Mouse (Mus musculus): ENCODE data around the gene Ppfia3. TPM values are rescaled to one million over a fixed set of nuclear protein-coding genes. Genes with fewer than 3 reads are reported as not detected.

Ppfia3 gene
- polyA plus RNA-seq, 1 experiment, result 7.2 TPM

GRCm38 (mm10) chr7:45336319-45336718 lies 30.5 kb downstream of the Ppfia3 start:
- Histone ChIP-seq H3K9me3 (replicated peaks; ENCODE audit: control insufficient read depth, insufficient read depth, low read length, poor library complexity, severe bottlenecking) (no peaks in the 10 kb centered on the region), H3K27ac (ENCODE audit: insufficient read depth, low read length) (no peak overlapping the region), H3K9ac (ENCODE audit: low read depth, poor library complexity, severe bottlenecking) (no peak overlapping the region), H3K36me3 (ENCODE audit: control insufficient read depth, insufficient read depth, low read length, poor library complexity, severe bottlenecking) (no peaks in the 10 kb centered on the region), H3K27me3 (ENCODE audit: control insufficient read depth, insufficient read depth, low read length, poor library complexity, severe bottlenecking) (no peaks in the 10 kb centered on the region), H3K4me3 (ENCODE audit: low read depth, low read length) (no peak overlapping the region), H3K4me1 (ENCODE audit: control insufficient read depth, insufficient read depth, low read length) (peaks cover 9% of the 10 kb centered on the region)
- no peak for TF ChIP-seq POLR2A (IDR thresholded peaks at IDR 0.05; ENCODE audit: insufficient read depth, low read length)
- no peak for TF ChIP-seq CTCF (IDR thresholded peaks at IDR 0.05; ENCODE audit: low read depth, low read length)
- TF ChIP-seq EP300 (IDR thresholded peaks at IDR 0.05; ENCODE audit: insufficient read depth, low read depth, low read length), result no peak

GRCm38 (mm10) chr7:45335056-45335455 lies 31.8 kb downstream of the Ppfia3 start, which contains the start of gene Hrc:
TSS of gene Hrc (plus strand) at chr7:45335290.
- no peak within 1 kb of the TSS for H3K9ac ChIP-seq (ENCODE audit: low read depth, poor library complexity, severe bottlenecking)
- no peak within 1 kb of the TSS for H3K4me3 ChIP-seq (ENCODE audit: low read depth, low read length)
- peaks cover 9% of the 10 kb centered on the region for H3K4me1 ChIP-seq (ENCODE audit: control insufficient read depth, insufficient read depth, low read length)
- H3K27ac ChIP-seq (ENCODE audit: insufficient read depth, low read length), result no peak within 1 kb of the TSS
- H3K36me3 ChIP-seq (ENCODE audit: control insufficient read depth, insufficient read depth, low read length, poor library complexity, severe bottlenecking), result no peaks in the 10 kb centered on the region
- no peaks in the 10 kb centered on the region for H3K27me3 ChIP-seq (ENCODE audit: control insufficient read depth, insufficient read depth, low read length, poor library complexity, severe bottlenecking)
- H3K9me3 ChIP-seq (replicated peaks; ENCODE audit: control insufficient read depth, insufficient read depth, low read length, poor library complexity, severe bottlenecking), result no peaks in the 10 kb centered on the region
- TF ChIP-seq EP300 (IDR thresholded peaks at IDR 0.05; ENCODE audit: insufficient read depth, low read depth, low read length) (0 out of 2 replicates have a peak, but pooled peaks have one; percentile 5), CTCF (IDR thresholded peaks at IDR 0.05; ENCODE audit: low read depth, low read length) (no peak), POLR2A (IDR thresholded peaks at IDR 0.05; ENCODE audit: insufficient read depth, low read length) (no peak)

- no peaks in the 10 kb centered on the region for H3K27me3 ChIP-seq (ENCODE audit: control insufficient read depth, insufficient read depth, low read length, poor library complexity, severe bottlenecking)
- H3K4me3 ChIP-seq (ENCODE audit: low read depth, low read length), result no peak overlapping the region
- H3K9ac ChIP-seq (ENCODE audit: low read depth, poor library complexity, severe bottlenecking), result no peak overlapping the region
- no peak overlapping the region for H3K27ac ChIP-seq (ENCODE audit: insufficient read depth, low read length)
- no peaks in the 10 kb centered on the region for H3K36me3 ChIP-seq (ENCODE audit: control insufficient read depth, insufficient read depth, low read length, poor library complexity, severe bottlenecking)
- no peak for TF ChIP-seq POLR2A (IDR thresholded peaks at IDR 0.05; ENCODE audit: insufficient read depth, low read length)
- TF ChIP-seq CTCF (IDR thresholded peaks at IDR 0.05; ENCODE audit: low read depth, low read length), result no peak
- no peak for TF ChIP-seq EP300 (IDR thresholded peaks at IDR 0.05; ENCODE audit: insufficient read depth, low read depth, low read length)
- no peaks in the 10 kb centered on the region for H3K9me3 ChIP-seq (replicated peaks; ENCODE audit: control insufficient read depth, insufficient read depth, low read length, poor library complexity, severe bottlenecking)
- H3K4me1 ChIP-seq (ENCODE audit: control insufficient read depth, insufficient read depth, low read length), result peaks cover 9% of the 10 kb centered on the region
Observed at GRCm38 (mm10) chr7:45334605-45335004, 32.2 kb downstream of the Ppfia3 start.

- Histone ChIP-seq H3K27ac (ENCODE audit: insufficient read depth, low read length) (no peak within 1 kb of the TSS), H3K4me3 (ENCODE audit: low read depth, low read length) (peak within 1 kb of the TSS; percentile 85), H3K9me3 (replicated peaks; ENCODE audit: control insufficient read depth, insufficient read depth, low read length, poor library complexity, severe bottlenecking) (no peaks in the 10 kb centered on the region), H3K36me3 (ENCODE audit: control insufficient read depth, insufficient read depth, low read length, poor library complexity, severe bottlenecking) (no peaks in the 10 kb centered on the region), H3K27me3 (ENCODE audit: control insufficient read depth, insufficient read depth, low read length, poor library complexity, severe bottlenecking) (no peaks in the 10 kb centered on the region), H3K4me1 (ENCODE audit: control insufficient read depth, insufficient read depth, low read length) (peaks cover 9% of the 10 kb centered on the region), H3K9ac (ENCODE audit: low read depth, poor library complexity, severe bottlenecking) (peak within 1 kb of the TSS; percentile 58)
- peak; percentile 47; the same call in 1 of the 2 replicates for TF ChIP-seq EP300 (IDR thresholded peaks at IDR 0.05; ENCODE audit: insufficient read depth, low read depth, low read length)
- no peak for TF ChIP-seq POLR2A (IDR thresholded peaks at IDR 0.05; ENCODE audit: insufficient read depth, low read length)
- TF ChIP-seq CTCF (IDR thresholded peaks at IDR 0.05; ENCODE audit: low read depth, low read length), result no peak
Observed at GRCm38 (mm10) chr7:45333431-45333982, 33.3 kb downstream of the Ppfia3 start, which contains the start of gene Trpm4. TSS of gene Trpm4 (minus strand) at chr7:45333780.

- Histone ChIP-seq H3K27me3 (ENCODE audit: control insufficient read depth, insufficient read depth, low read length, poor library complexity, severe bottlenecking) (no peaks in the 10 kb centered on the region), H3K9me3 (replicated peaks; ENCODE audit: control insufficient read depth, insufficient read depth, low read length, poor library complexity, severe bottlenecking) (no peaks in the 10 kb centered on the region), H3K9ac (ENCODE audit: low read depth, poor library complexity, severe bottlenecking) (peak overlapping the region; percentile 58), H3K27ac (ENCODE audit: insufficient read depth, low read length) (no peak overlapping the region), H3K36me3 (ENCODE audit: control insufficient read depth, insufficient read depth, low read length, poor library complexity, severe bottlenecking) (no peaks in the 10 kb centered on the region), H3K4me3 (ENCODE audit: low read depth, low read length) (peak overlapping the region; percentile 85), H3K4me1 (ENCODE audit: control insufficient read depth, insufficient read depth, low read length) (peaks cover 9% of the 10 kb centered on the region)
- no peak for TF ChIP-seq CTCF (IDR thresholded peaks at IDR 0.05; ENCODE audit: low read depth, low read length)
- peak; percentile 55; the same call in 1 of the 2 replicates for TF ChIP-seq EP300 (IDR thresholded peaks at IDR 0.05; ENCODE audit: insufficient read depth, low read depth, low read length)
- TF ChIP-seq POLR2A (IDR thresholded peaks at IDR 0.05; ENCODE audit: insufficient read depth, low read length), result peak; percentile 5
Observed at GRCm38 (mm10) chr7:45332685-45333425, 34.0 kb downstream of the Ppfia3 start.

- peaks cover 9% of the 10 kb centered on the region for H3K4me1 ChIP-seq (ENCODE audit: control insufficient read depth, insufficient read depth, low read length)
- H3K27me3 ChIP-seq (ENCODE audit: control insufficient read depth, insufficient read depth, low read length, poor library complexity, severe bottlenecking), result no peaks in the 10 kb centered on the region
- TF ChIP-seq POLR2A (IDR thresholded peaks at IDR 0.05; ENCODE audit: insufficient read depth, low read length) (no peak), CTCF (IDR thresholded peaks at IDR 0.05; ENCODE audit: low read depth, low read length) (peak; percentile 71)
- H3K36me3 ChIP-seq (ENCODE audit: control insufficient read depth, insufficient read depth, low read length, poor library complexity, severe bottlenecking), result no peaks in the 10 kb centered on the region
- H3K9ac ChIP-seq (ENCODE audit: low read depth, poor library complexity, severe bottlenecking), result no peak overlapping the region
- H3K9me3 ChIP-seq (replicated peaks; ENCODE audit: control insufficient read depth, insufficient read depth, low read length, poor library complexity, severe bottlenecking), result no peaks in the 10 kb centered on the region
- no peak overlapping the region for H3K27ac ChIP-seq (ENCODE audit: insufficient read depth, low read length)
- H3K4me3 ChIP-seq (ENCODE audit: low read depth, low read length), result no peak overlapping the region
Observed at GRCm38 (mm10) chr7:45331502-45331901, 35.3 kb downstream of the Ppfia3 start.
